12 mouse cellular contexts compared by ENCODE assay signal in the genomic region with DNA sequence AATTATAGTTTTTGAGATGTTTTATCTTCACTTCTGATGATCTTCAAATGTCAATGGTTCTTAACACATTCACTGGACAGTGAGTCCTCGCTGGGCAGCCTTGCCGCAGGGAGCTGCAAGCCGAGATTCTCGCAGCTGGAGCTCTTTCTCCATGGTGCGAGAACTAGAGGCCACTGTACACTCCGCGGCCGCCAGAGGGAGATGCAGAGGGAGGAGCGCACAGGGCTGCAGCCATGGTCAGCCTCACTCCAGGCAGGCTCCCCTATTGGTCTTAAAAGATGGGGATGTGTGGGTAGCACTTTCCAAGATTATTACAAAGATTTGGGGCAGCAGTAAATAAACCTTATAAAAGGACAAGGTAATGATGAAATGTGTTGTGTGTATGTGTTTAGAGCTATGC. TPM values are rescaled to one million over a fixed set of nuclear protein-coding genes. Genes with fewer than 3 reads are reported as not detected.
A peak's percentile ranks its signal among the peaks of the same experiment; 100 is the strongest.
DNase-seq lines count a peak whose midpoint lies in the region; ATAC-seq and TF ChIP-seq lines count a peak whose summit lies in the region.
"Had no signal": no experiment of that assay in that cellular context is flagged by ENCODE, and none has a peak within 500 bp of the region (broad histone marks: within the 10 kb centered on the region; RNA-seq: fewer than 3 reads in every experiment).

No protein-coding gene starts in this region.

- TF ChIP-seq POLR2A in thymus, adult 2 months (IDR thresholded peaks at IDR 0.05; ENCODE audit: control insufficient read depth, extremely low read depth, insufficient read depth, low read length, poor library complexity): no peak

- no peak overlapping the region for H3K4me3 ChIP-seq in hindbrain, embryonic 11.5 days (ENCODE audit: low read depth, low read length)
- no peak overlapping the region for H3K4me3 ChIP-seq in hindbrain, embryonic 16.5 days (ENCODE audit: low read length)
- H3K4me3 ChIP-seq in thymus, adult 2 months (ENCODE audit: control insufficient read depth, insufficient read depth, low read length): no peak overlapping the region
- H3K4me3 ChIP-seq: limb, embryonic 15.5 days had no signal

- DNase-seq in hindbrain, embryonic 11.5 days (ENCODE audit: low spot score): peak; percentile 41
- peak; percentile 2 for DNase-seq in retina, adult 2 months (ENCODE audit: low read depth, low spot score)
- no peak for DNase-seq in retina, postnatal 1 day
- peak; percentile 43 for DNase-seq in embryo, embryonic 11 days
- DNase-seq in retina, embryonic 14.5 days (ENCODE audit: low spot score): peak; percentile 20
- no peak for DNase-seq in spleen, adult 12 weeks (ENCODE audit: low spot score)
- no peak for DNase-seq in thymus, adult 2 months
- DNase-seq: heart, adult 18-20 months; thymus, postnatal 25 days had no signal

- TF ChIP-seq CTCF in thymus, adult 2 months (IDR thresholded peaks at IDR 0.05; ENCODE audit: borderline replicate concordance, control insufficient read depth, extremely low read depth, insufficient read depth, low read length, poor library complexity): no peak

- no peak overlapping the region for H3K9ac ChIP-seq in hindbrain, embryonic 11.5 days (ENCODE audit: low read depth, low read length)
- H3K9ac ChIP-seq in hindbrain, embryonic 16.5 days (ENCODE audit: low read depth, low read length): no peak overlapping the region
- H3K9ac ChIP-seq: limb, embryonic 15.5 days had no signal

- no peaks in the 10 kb centered on the region for H3K9me3 ChIP-seq in hindbrain, embryonic 11.5 days (ENCODE audit: control insufficient read depth, low read length)
- no peaks in the 10 kb centered on the region for H3K9me3 ChIP-seq in hindbrain, embryonic 16.5 days (ENCODE audit: control insufficient read depth, low read length)
- H3K9me3 ChIP-seq: G1E; limb, embryonic 15.5 days had no signal

- WGBS in hindbrain, embryonic 11.5 days: 28% methylated on average over 9 of the region's 9 CpGs
- 26% methylated on average over 9 of the region's 9 CpGs for WGBS in hindbrain, embryonic 16.5 days
- 31% methylated on average over 9 of the region's 9 CpGs for WGBS in thymus, adult 2 months

- H3K4me1 ChIP-seq in hindbrain, embryonic 11.5 days (replicated peaks; ENCODE audit: control insufficient read depth, insufficient read depth, low read length): no peaks in the 10 kb centered on the region
- no peaks in the 10 kb centered on the region for H3K4me1 ChIP-seq in hindbrain, embryonic 16.5 days (ENCODE audit: control insufficient read depth, insufficient read depth, low read depth, low read length)
- H3K4me1 ChIP-seq in thymus, adult 2 months (replicated peaks; ENCODE audit: control insufficient read depth, insufficient read depth, low read length): no peaks in the 10 kb centered on the region
- H3K4me1 ChIP-seq: limb, embryonic 15.5 days had no signal

- no peak overlapping the region for H3K27ac ChIP-seq in hindbrain, embryonic 11.5 days (ENCODE audit: low read depth, low read length)
- no peak overlapping the region for H3K27ac ChIP-seq in hindbrain, embryonic 16.5 days (ENCODE audit: low read depth, low read length)
- H3K27ac ChIP-seq in thymus, adult 2 months (ENCODE audit: control insufficient read depth, insufficient read depth, low read length): no peak overlapping the region
- H3K27ac ChIP-seq: limb, embryonic 15.5 days had no signal

- H3K4me2 ChIP-seq in hindbrain, embryonic 11.5 days (replicated peaks; ENCODE audit: low read depth, low read length): no peak overlapping the region
- no peak overlapping the region for H3K4me2 ChIP-seq in hindbrain, embryonic 16.5 days (ENCODE audit: low read length)
- H3K4me2 ChIP-seq: limb, embryonic 15.5 days had no signal

- no peaks in the 10 kb centered on the region for H3K27me3 ChIP-seq in hindbrain, embryonic 11.5 days (ENCODE audit: control insufficient read depth, insufficient read depth, low read length)
- no peaks in the 10 kb centered on the region for H3K27me3 ChIP-seq in hindbrain, embryonic 16.5 days (replicated peaks; ENCODE audit: control insufficient read depth, insufficient read depth, low read length)
- H3K27me3 ChIP-seq in thymus, adult 2 months (ENCODE audit: control insufficient read depth, insufficient read depth, low read length): no peaks in the 10 kb centered on the region
- H3K27me3 ChIP-seq: limb, embryonic 15.5 days had no signal

- no peaks in the 10 kb centered on the region for H3K36me3 ChIP-seq in hindbrain, embryonic 11.5 days (ENCODE audit: control insufficient read depth, insufficient read depth, low read length)
- no peaks in the 10 kb centered on the region for H3K36me3 ChIP-seq in hindbrain, embryonic 16.5 days (ENCODE audit: control insufficient read depth, insufficient read depth, low read length)
- no peaks in the 10 kb centered on the region for H3K36me3 ChIP-seq in thymus, adult 2 months (ENCODE audit: control insufficient read depth, insufficient read depth, low read length)
- H3K36me3 ChIP-seq: G1E; limb, embryonic 15.5 days had no signal

- no peak for ATAC-seq in hindbrain, embryonic 11.5 days (ENCODE audit: low FRiP score)
- no peak for ATAC-seq in hindbrain, embryonic 16.5 days

RNA-seq across cellular contexts. Expression of a gene that starts 20.6 kb away (rescaled TPM):
- polyA plus RNA-seq in hindbrain, embryonic 11.5 days (2014; fragmentation: Nextera tagmentation; extraction: Ambion mirVana): not detected in 2 replicates
- polyA plus RNA-seq in hindbrain, embryonic 16.5 days (2015; fragmentation: Nextera tagmentation; extraction: Ambion mirVana): not detected in 2 replicates
- polyA plus RNA-seq in thymus, adult 2 months (2012; rRNA removed): 0.22 and 0.24 TPM in 2 replicates
- polyA plus RNA-seq: G1E; limb, embryonic 15.5 days had no signal

RNA-seq across cellular contexts. Expression of a gene that starts 27.5 kb away (rescaled TPM):
- not detected in 2 replicates for polyA plus RNA-seq in hindbrain, embryonic 11.5 days (2014; fragmentation: Nextera tagmentation; extraction: Ambion mirVana)
- polyA plus RNA-seq in hindbrain, embryonic 16.5 days (2015; fragmentation: Nextera tagmentation; extraction: Ambion mirVana): not detected in 2 replicates
- 0.05 TPM in 1 of 2 replicates, not detected in the other for polyA plus RNA-seq in thymus, adult 2 months (2012; rRNA removed)
- polyA plus RNA-seq: G1E; limb, embryonic 15.5 days had no signal

RNA-seq across cellular contexts. Expression of a gene that starts 55.6 kb away (rescaled TPM):
- polyA plus RNA-seq in hindbrain, embryonic 11.5 days (2014; fragmentation: Nextera tagmentation; extraction: Ambion mirVana): not detected in 2 replicates
- polyA plus RNA-seq in hindbrain, embryonic 16.5 days (2015; fragmentation: Nextera tagmentation; extraction: Ambion mirVana): not detected in 2 replicates
- 0.43 and 0.73 TPM in 2 replicates for polyA plus RNA-seq in thymus, adult 2 months (2012; rRNA removed)
- polyA plus RNA-seq: G1E; limb, embryonic 15.5 days had no signal

Comparison
In these comparisons a context has a peak if more than half of its experiments do, and no peak if none do; other contexts are left out.
1. DNase-seq: peak in hindbrain, embryonic 11.5 days (single experiment), retina, adult 2 months (single experiment), embryo, embryonic 11 days (single experiment) and retina, embryonic 14.5 days (single experiment); none in retina, postnatal 1 day (single experiment), spleen, adult 12 weeks (single experiment) and thymus, adult 2 months (single experiment).